Comparison of ENCODE assay signal across 12 mouse cellular contexts in genomic region chr16:93028640-93029039, GRCm38 (mm10).
DNase-seq lines count a peak whose midpoint lies in the region; ATAC-seq and TF ChIP-seq lines count a peak whose summit lies in the region.
"Had no signal": no experiment of that assay in that cellular context is flagged by ENCODE, and none has a peak within 500 bp of the region (broad histone marks: within the 10 kb centered on the region; RNA-seq: fewer than 3 reads in every experiment).

No protein-coding gene starts in this region.

- peak; percentile 30 to 57 for DNase-seq in heart, adult 9 months (ENCODE audit: low spot score in 2 of 2)
- no peak for DNase-seq in heart, embryonic 10.5 days (ENCODE audit: low spot score)
- peak; percentile 89 for DNase-seq in 416B (ENCODE audit: low read depth)
- no peak for DNase-seq in adrenal gland, adult 18-20 months (ENCODE audit: low spot score in 2 of 2)
- no peak for DNase-seq in retina, embryonic 14.5 days (ENCODE audit: low spot score)
- DNase-seq: cerebellum, postnatal 36 days; kidney, postnatal 14 days had no signal

- WGBS in heart, embryonic 10.5 days, result 82% methylated on average over 7 of the region's 7 CpGs
- under 1% methylated on average over 7 of the region's 7 CpGs for WGBS in macrophage (ENCODE audit: missing documents)
- 90% methylated on average over 7 of the region's 7 CpGs for WGBS in midbrain, embryonic 13.5 days

- no peak overlapping the region for H3K4me3 ChIP-seq in heart, embryonic 10.5 days
- peak overlapping the region; percentile 21; the same call in 1 of the 2 replicates for H3K4me3 ChIP-seq in bone marrow macrophage, adult 2 months (ENCODE audit: insufficient read depth, low read length)
- no peak overlapping the region for H3K4me3 ChIP-seq in macrophage (ENCODE audit: inconsistent target)
- no peak overlapping the region for H3K4me3 ChIP-seq in midbrain, embryonic 13.5 days (replicated peaks)
- H3K4me3 ChIP-seq: hindbrain, embryonic 15.5 days had no signal

- no peak for TF ChIP-seq CTCF in bone marrow macrophage, adult 2 months (IDR thresholded peaks at IDR 0.05; ENCODE audit: low read depth, low read length)

- H3K27me3 ChIP-seq in heart, embryonic 10.5 days (ENCODE audit: insufficient read depth, poor library complexity, severe bottlenecking), result peaks cover 16% of the 10 kb centered on the region; the same call in 1 of the 2 replicates
- no peaks in the 10 kb centered on the region for H3K27me3 ChIP-seq in midbrain, embryonic 13.5 days
- H3K27me3 ChIP-seq: hindbrain, embryonic 15.5 days had no signal

- no peaks in the 10 kb centered on the region for H3K4me1 ChIP-seq in heart, embryonic 10.5 days
- H3K4me1 ChIP-seq in bone marrow macrophage, adult 2 months (ENCODE audit: control insufficient read depth, insufficient read depth, low read length), result peaks cover 70% of the 10 kb centered on the region
- H3K4me1 ChIP-seq in midbrain, embryonic 13.5 days (replicated peaks), result no peaks in the 10 kb centered on the region
- H3K4me1 ChIP-seq: hindbrain, embryonic 15.5 days had no signal

- H3K9ac ChIP-seq in midbrain, embryonic 13.5 days (replicated peaks), result no peak overlapping the region
- H3K9ac ChIP-seq: hindbrain, embryonic 15.5 days had no signal

- H3K4me2 ChIP-seq in midbrain, embryonic 13.5 days (replicated peaks), result no peak overlapping the region
- H3K4me2 ChIP-seq: hindbrain, embryonic 15.5 days; midbrain, embryonic 11.5 days had no signal

- ATAC-seq in midbrain, embryonic 13.5 days, result no peak

- H3K36me3 ChIP-seq in heart, embryonic 10.5 days, result no peaks in the 10 kb centered on the region
- no peaks in the 10 kb centered on the region for H3K36me3 ChIP-seq in macrophage (ENCODE audit: inconsistent target)
- H3K36me3 ChIP-seq in midbrain, embryonic 13.5 days, result no peaks in the 10 kb centered on the region
- H3K36me3 ChIP-seq: hindbrain, embryonic 15.5 days had no signal

- H3K9me3 ChIP-seq in heart, embryonic 10.5 days, result no peaks in the 10 kb centered on the region
- H3K9me3 ChIP-seq in midbrain, embryonic 13.5 days, result no peaks in the 10 kb centered on the region
- H3K9me3 ChIP-seq: hindbrain, embryonic 15.5 days had no signal

- no peak overlapping the region for H3K27ac ChIP-seq in heart, embryonic 10.5 days
- H3K27ac ChIP-seq in bone marrow macrophage, adult 2 months (ENCODE audit: insufficient read depth, low read depth, low read length), result peak overlapping the region; percentile 98
- peak overlapping the region; percentile 97 for H3K27ac ChIP-seq in macrophage
- H3K27ac ChIP-seq in midbrain, embryonic 13.5 days, result no peak overlapping the region
- H3K27ac ChIP-seq: hindbrain, embryonic 15.5 days had no signal

- TF ChIP-seq POLR2A in bone marrow macrophage, adult 2 months (IDR thresholded peaks at IDR 0.05; ENCODE audit: borderline replicate concordance, low read depth, low read length), result no peak

- H3K79me2 ChIP-seq in macrophage (ENCODE audit: inconsistent target), result no peaks in the 10 kb centered on the region

Comparison
In these comparisons a context has a peak if more than half of its experiments do, and no peak if none do; other contexts are left out.
1. DNase-seq: peak in heart, adult 9 months (2 of 2) and 416B (single experiment); none in heart, embryonic 10.5 days (single experiment), adrenal gland, adult 18-20 months (0 of 2) and retina, embryonic 14.5 days (single experiment).
2. H3K27ac ChIP-seq: peak in bone marrow macrophage, adult 2 months (single experiment) and macrophage (single experiment); none in heart, embryonic 10.5 days (single experiment) and midbrain, embryonic 13.5 days (single experiment).